Mouse (Mus musculus): Measurements from ENCODE around the gene Dnajb8. TPM values are rescaled to one million over a fixed set of nuclear protein-coding genes. Genes with fewer than 3 reads are reported as not detected.

Dnajb8 gene
- polyA plus RNA-seq, 1 experiment from 2014 or later, result not detected

- no peak overlapping the region for H3K27ac ChIP-seq (replicated peaks; ENCODE audit: low read depth, low read length)
- H3K36me3 ChIP-seq (ENCODE audit: control insufficient read depth, insufficient read depth, low read length), result no peaks in the 10 kb centered on the region
- H3K27me3 ChIP-seq (replicated peaks; ENCODE audit: control insufficient read depth, insufficient read depth, low read length), result peaks cover 88% of the 10 kb centered on the region
- H3K4me2 ChIP-seq (ENCODE audit: low read depth, low read length), result peak overlapping the region; percentile 41
- H3K4me1 ChIP-seq (ENCODE audit: control insufficient read depth, insufficient read depth, low read length), result peaks cover 9% of the 10 kb centered on the region
- peak overlapping the region; percentile 54 for H3K9ac ChIP-seq (ENCODE audit: low read depth, low read length)
- peak overlapping the region; percentile 51 for H3K4me3 ChIP-seq (ENCODE audit: low read depth, low read length)
- no peaks in the 10 kb centered on the region for H3K9me3 ChIP-seq (ENCODE audit: control insufficient read depth, low read length)
- ATAC-seq (ENCODE audit: low read depth), result no peak
- peak; percentile 53 for DNase-seq (ENCODE audit: low spot score)
- WGBS, result 3% methylated on average over 24 of the region's 24 CpGs
These were observed 19.0 kb upstream of the Dnajb8 start for GRCm38 (mm10) chr6:88202921-88203690.

GRCm38 (mm10) chr6:88203791-88204405, 18.2 kb upstream of the Dnajb8 start:
- no peak overlapping the region; the same call in 1 of the 2 replicates for H3K27ac ChIP-seq (replicated peaks; ENCODE audit: low read depth, low read length)
- WGBS, result 18% methylated on average over 10 of the region's 10 CpGs
- H3K4me3 ChIP-seq (ENCODE audit: low read depth, low read length), result peak overlapping the region; percentile 51; the same call in 1 of the 2 replicates
- ATAC-seq (ENCODE audit: low read depth), result no peak
- peaks cover 3% of the 10 kb centered on the region; the same call in 1 of the 2 replicates for H3K4me1 ChIP-seq (ENCODE audit: control insufficient read depth, insufficient read depth, low read length)
- DNase-seq (ENCODE audit: low spot score), result no peak
- H3K4me2 ChIP-seq (ENCODE audit: low read depth, low read length), result peak overlapping the region; percentile 41
- H3K27me3 ChIP-seq (replicated peaks; ENCODE audit: control insufficient read depth, insufficient read depth, low read length), result peaks cover 80% of the 10 kb centered on the region
- no peaks in the 10 kb centered on the region for H3K9me3 ChIP-seq (ENCODE audit: control insufficient read depth, low read length)
- H3K36me3 ChIP-seq (ENCODE audit: control insufficient read depth, insufficient read depth, low read length), result no peaks in the 10 kb centered on the region
- H3K9ac ChIP-seq (ENCODE audit: low read depth, low read length), result peak overlapping the region; percentile 54

- H3K27me3 ChIP-seq (replicated peaks; ENCODE audit: control insufficient read depth, insufficient read depth, low read length), result peaks cover 71% of the 10 kb centered on the region
- no peak overlapping the region for H3K4me3 ChIP-seq (ENCODE audit: low read depth, low read length)
- ATAC-seq (ENCODE audit: low read depth) (no peak), DNase-seq (ENCODE audit: low spot score) (no peak)
- H3K4me2 ChIP-seq (ENCODE audit: low read depth, low read length), result 0 out of 2 replicates have a peak overlapping the region, but pooled peaks have one; percentile 41
- no peaks in the 10 kb centered on the region for H3K36me3 ChIP-seq (ENCODE audit: control insufficient read depth, insufficient read depth, low read length)
- H3K9me3 ChIP-seq (ENCODE audit: control insufficient read depth, low read length), result no peaks in the 10 kb centered on the region
- no peaks in the 10 kb centered on the region for H3K4me1 ChIP-seq (ENCODE audit: control insufficient read depth, insufficient read depth, low read length)
- H3K27ac ChIP-seq (replicated peaks; ENCODE audit: low read depth, low read length), result no peak overlapping the region
- 22% methylated on average over 25 of the region's 25 CpGs for WGBS
- H3K9ac ChIP-seq (ENCODE audit: low read depth, low read length), result peak overlapping the region; percentile 54; the same call in 1 of the 2 replicates
These were observed 17.3 kb upstream of the Dnajb8 start for GRCm38 (mm10) chr6:88204531-88205385.

- 33% methylated on average over 7 of the region's 7 CpGs for WGBS
These were observed 16.7 kb upstream of the Dnajb8 start for GRCm38 (mm10) chr6:88205386-88205700.

GRCm38 (mm10) chr6:88205937-88206336, 16.1 kb upstream of the Dnajb8 start:
- Histone ChIP-seq H3K4me2 (ENCODE audit: low read depth, low read length) (no peak overlapping the region), H3K9me3 (ENCODE audit: control insufficient read depth, low read length) (no peaks in the 10 kb centered on the region), H3K9ac (ENCODE audit: low read depth, low read length) (no peak overlapping the region), H3K4me1 (ENCODE audit: control insufficient read depth, insufficient read depth, low read length) (no peaks in the 10 kb centered on the region), H3K4me3 (ENCODE audit: low read depth, low read length) (no peak overlapping the region), H3K27me3 (replicated peaks; ENCODE audit: control insufficient read depth, insufficient read depth, low read length) (peaks cover 59% of the 10 kb centered on the region), H3K27ac (replicated peaks; ENCODE audit: low read depth, low read length) (no peak overlapping the region), H3K36me3 (ENCODE audit: control insufficient read depth, insufficient read depth, low read length) (no peaks in the 10 kb centered on the region)
- 25% methylated on average over 9 of the region's 9 CpGs for WGBS
- no peak for DNase-seq (ENCODE audit: low spot score)
- no peak for ATAC-seq (ENCODE audit: low read depth)

More at GRCm38 (mm10) chr6:88205386-88205700, 16.7 kb upstream of the Dnajb8 start:
- Histone ChIP-seq H3K4me2 (ENCODE audit: low read depth, low read length) (no peak overlapping the region), H3K36me3 (ENCODE audit: control insufficient read depth, insufficient read depth, low read length) (no peaks in the 10 kb centered on the region), H3K4me1 (ENCODE audit: control insufficient read depth, insufficient read depth, low read length) (no peaks in the 10 kb centered on the region), H3K9me3 (ENCODE audit: control insufficient read depth, low read length) (no peaks in the 10 kb centered on the region), H3K27me3 (replicated peaks; ENCODE audit: control insufficient read depth, insufficient read depth, low read length) (peaks cover 65% of the 10 kb centered on the region), H3K27ac (replicated peaks; ENCODE audit: low read depth, low read length) (no peak overlapping the region), H3K4me3 (ENCODE audit: low read depth, low read length) (no peak overlapping the region), H3K9ac (ENCODE audit: low read depth, low read length) (no peak overlapping the region)
- DNase-seq (ENCODE audit: low spot score) (no peak), ATAC-seq (ENCODE audit: low read depth) (no peak)

GRCm38 (mm10) chr6:88206566-88206965, 15.5 kb upstream of the Dnajb8 start:
- Histone ChIP-seq H3K4me2 (ENCODE audit: low read depth, low read length) (no peak overlapping the region), H3K27me3 (replicated peaks; ENCODE audit: control insufficient read depth, insufficient read depth, low read length) (peaks cover 53% of the 10 kb centered on the region), H3K27ac (replicated peaks; ENCODE audit: low read depth, low read length) (no peak overlapping the region), H3K9ac (ENCODE audit: low read depth, low read length) (no peak overlapping the region), H3K4me3 (ENCODE audit: low read depth, low read length) (no peak overlapping the region), H3K4me1 (ENCODE audit: control insufficient read depth, insufficient read depth, low read length) (no peaks in the 10 kb centered on the region), H3K36me3 (ENCODE audit: control insufficient read depth, insufficient read depth, low read length) (no peaks in the 10 kb centered on the region), H3K9me3 (ENCODE audit: control insufficient read depth, low read length) (no peaks in the 10 kb centered on the region)
- DNase-seq (ENCODE audit: low spot score) (no peak), ATAC-seq (ENCODE audit: low read depth) (no peak)
- 47% methylated on average over 7 of the region's 7 CpGs for WGBS

- WGBS, result 82% methylated on average over 10 of the region's 10 CpGs
These were observed 14.6 kb upstream of the Dnajb8 start for GRCm38 (mm10) chr6:88207403-88208033.

GRCm38 (mm10) chr6:88208321-88208720, 13.7 kb upstream of the Dnajb8 start:
- Histone ChIP-seq H3K36me3 (ENCODE audit: control insufficient read depth, insufficient read depth, low read length) (no peaks in the 10 kb centered on the region), H3K9ac (ENCODE audit: low read depth, low read length) (no peak overlapping the region), H3K4me2 (ENCODE audit: low read depth, low read length) (no peak overlapping the region), H3K27ac (replicated peaks; ENCODE audit: low read depth, low read length) (no peak overlapping the region), H3K27me3 (replicated peaks; ENCODE audit: control insufficient read depth, insufficient read depth, low read length) (peaks cover 37% of the 10 kb centered on the region), H3K4me1 (ENCODE audit: control insufficient read depth, insufficient read depth, low read length) (no peaks in the 10 kb centered on the region), H3K9me3 (ENCODE audit: control insufficient read depth, low read length) (no peaks in the 10 kb centered on the region), H3K4me3 (ENCODE audit: low read depth, low read length) (no peak overlapping the region)
- WGBS, result 83% methylated on average over 3 of the region's 3 CpGs
- no peak for ATAC-seq (ENCODE audit: low read depth)
- no peak for DNase-seq (ENCODE audit: low spot score)

More at GRCm38 (mm10) chr6:88207403-88208033, 14.6 kb upstream of the Dnajb8 start:
- no peak overlapping the region for H3K4me2 ChIP-seq (ENCODE audit: low read depth, low read length)
- H3K4me1 ChIP-seq (ENCODE audit: control insufficient read depth, insufficient read depth, low read length), result no peaks in the 10 kb centered on the region
- no peak overlapping the region for H3K27ac ChIP-seq (replicated peaks; ENCODE audit: low read depth, low read length)
- H3K9ac ChIP-seq (ENCODE audit: low read depth, low read length), result no peak overlapping the region
- DNase-seq (ENCODE audit: low spot score), result no peak
- H3K36me3 ChIP-seq (ENCODE audit: control insufficient read depth, insufficient read depth, low read length), result no peaks in the 10 kb centered on the region
- no peak for ATAC-seq (ENCODE audit: low read depth)
- H3K27me3 ChIP-seq (replicated peaks; ENCODE audit: control insufficient read depth, insufficient read depth, low read length), result peaks cover 44% of the 10 kb centered on the region
- H3K4me3 ChIP-seq (ENCODE audit: low read depth, low read length), result no peak overlapping the region
- no peaks in the 10 kb centered on the region for H3K9me3 ChIP-seq (ENCODE audit: control insufficient read depth, low read length)

Measured in embryonic facial prominence, embryonic 14.5 days (tissue).